Mouse (Mus musculus) embryonic fibroblast, embryonic 13.5 days (primary cell): Measurements from ENCODE around the gene Taf1b. TPM values are rescaled to one million over a fixed set of nuclear protein-coding genes. Genes with fewer than 3 reads are reported as not detected.
"Not testable (repeated sequence)": the region's sequence is repeated elsewhere in the genome, so short reads cannot be mapped to it uniquely, and the experiment has no call there.

Experiments
- H3K27ac ChIP-seq: 2 replicates; pipeline ENCODE4 v1.5.1; 2012; ENCODE audit warnings: low read length, control low read depth, inconsistent platforms; ENCODE audit not compliant: insufficient read depth
- H3K4me1 ChIP-seq: 2 replicates; pipeline ENCODE4 v1.6.1; 2011; ENCODE audit warnings: low read length; ENCODE audit not compliant: control insufficient read depth, insufficient read depth
- H3K4me3 ChIP-seq: 2 replicates; pipeline ENCODE4 v1.5.1; 2011; ENCODE audit warnings: mild to moderate bottlenecking, control low read depth, low read length; ENCODE audit not compliant: insufficient read depth
- CTCF ChIP-seq: IDR thresholded peaks from 2 replicates; pipeline ENCODE4 v1.5.1; 2011; ENCODE audit warnings: mild to moderate bottlenecking, control low read depth, low read length, moderate library complexity, borderline replicate concordance; ENCODE audit not compliant: insufficient read depth
- POLR2A ChIP-seq: IDR thresholded peaks from 2 replicates; pipeline ENCODE4 v1.6.1; 2011; ENCODE audit warnings: low read depth, mild to moderate bottlenecking, control low read depth, low read length, moderate library complexity
- polyA plus RNA-seq: library from polyadenylated mRNA; stranded (reverse); fragments of >200 nt; gene quantifications from 2 replicates; pipeline ENCODE4 v1.2.4, GENCODE M21; 2011; ENCODE audit warnings: low read depth; ENCODE audit not compliant: missing spikeins, insufficient read length

Gene Taf1b
- polyA plus RNA-seq, 1 experiment, result 25.6 TPM

- no peak for TF ChIP-seq CTCF
- no peak for TF ChIP-seq POLR2A
- H3K4me1 ChIP-seq, result no peaks in the 10 kb centered on the region
- H3K27ac ChIP-seq, result no peak overlapping the region
- H3K4me3 ChIP-seq, result no peak overlapping the region
These were observed 4.7 kb upstream of the Taf1b start for GRCm38 (mm10) chr12:24493412-24493811.

GRCm38 (mm10) chr12:24494791-24495190 lies 3.4 kb upstream of the Taf1b start:
- H3K4me3 ChIP-seq, H3K4me1 ChIP-seq, H3K27ac ChIP-seq: not testable (repeated sequence)

- H3K4me1 ChIP-seq, H3K27ac ChIP-seq: not testable (repeated sequence)
- H3K4me3 ChIP-seq, result peak overlapping the region; percentile 62
These were observed 804 bp downstream of the Taf1b start for GRCm38 (mm10) chr12:24498841-24499485.

- Histone ChIP-seq H3K4me1 (no peaks in the 10 kb centered on the region), H3K27ac (no peak overlapping the region), H3K4me3 (no peak overlapping the region)
- no peak for TF ChIP-seq POLR2A
- TF ChIP-seq CTCF, result no peak
These were observed 19.0 kb downstream of the Taf1b start for GRCm38 (mm10) chr12:24517118-24517517.

- no peak overlapping the region for H3K27ac ChIP-seq
- H3K4me3 ChIP-seq, result no peak overlapping the region
- no peaks in the 10 kb centered on the region; the same call in 1 of the 2 replicates for H3K4me1 ChIP-seq
- no peak for TF ChIP-seq CTCF
- no peak for TF ChIP-seq POLR2A
These were observed 22.9 kb downstream of the Taf1b start for GRCm38 (mm10) chr12:24521076-24521475.

GRCm38 (mm10) chr12:24525065-24525464 lies 26.9 kb downstream of the Taf1b start:
- not testable (repeated sequence) for H3K4me1 ChIP-seq, H3K4me3 ChIP-seq, H3K27ac ChIP-seq

GRCm38 (mm10) chr12:24536390-24536789 lies 38.2 kb downstream of the Taf1b start:
- TF ChIP-seq CTCF, result no peak
- TF ChIP-seq POLR2A, result no peak
- Histone ChIP-seq H3K27ac (no peak overlapping the region), H3K4me3 (no peak overlapping the region), H3K4me1 (no peaks in the 10 kb centered on the region)

GRCm38 (mm10) chr12:24537201-24537600 lies 39.0 kb downstream of the Taf1b start:
- no peak for TF ChIP-seq POLR2A
- no peak for TF ChIP-seq CTCF
- H3K4me3 ChIP-seq, result no peak overlapping the region
- H3K27ac ChIP-seq, result no peak overlapping the region
- no peaks in the 10 kb centered on the region for H3K4me1 ChIP-seq

GRCm38 (mm10) chr12:24537965-24538364 lies 39.8 kb downstream of the Taf1b start:
- H3K4me1 ChIP-seq, result no peaks in the 10 kb centered on the region
- no peak overlapping the region for H3K27ac ChIP-seq
- no peak for TF ChIP-seq POLR2A
- no peak overlapping the region for H3K4me3 ChIP-seq

- Histone ChIP-seq H3K4me1 (no peaks in the 10 kb centered on the region), H3K4me3 (no peak overlapping the region), H3K27ac (no peak overlapping the region)
- TF ChIP-seq CTCF (no peak), POLR2A (no peak)
These were observed 43.4 kb downstream of the Taf1b start for GRCm38 (mm10) chr12:24541426-24542154.

- H3K4me1 ChIP-seq, result no peaks in the 10 kb centered on the region
- no peak overlapping the region for H3K27ac ChIP-seq
- no peak overlapping the region for H3K4me3 ChIP-seq
- no peak for TF ChIP-seq CTCF
- no peak for TF ChIP-seq POLR2A
These were observed 49.5 kb downstream of the Taf1b start for GRCm38 (mm10) chr12:24547686-24548085.

GRCm38 (mm10) chr12:24548885-24549284 lies 50.7 kb downstream of the Taf1b start:
- no peak for TF ChIP-seq CTCF
- no peak for TF ChIP-seq POLR2A
- H3K4me3 ChIP-seq, result no peak overlapping the region
- no peaks in the 10 kb centered on the region for H3K4me1 ChIP-seq
- H3K27ac ChIP-seq, result no peak overlapping the region
